Mouse (Mus musculus) bone marrow macrophage, adult 2 months (primary cell): ENCODE data around the gene Fndc3a. TPM values are rescaled to one million over a fixed set of nuclear protein-coding genes. Genes with fewer than 3 reads are reported as not detected.
A peak's percentile ranks its signal among the peaks of the same experiment; 100 is the strongest.

Source experiments
- H3K27ac ChIP-seq: 2 replicates; pipeline ENCODE4 v1.5.1; 2012; ENCODE audit warnings: low read depth, low read length; ENCODE audit not compliant: insufficient read depth
- H3K4me1 ChIP-seq: 2 replicates; pipeline ENCODE4 v1.6.1; 2012; ENCODE audit warnings: low read length; ENCODE audit not compliant: control insufficient read depth, insufficient read depth
- H3K4me3 ChIP-seq: 2 replicates; pipeline ENCODE4 v1.5.1; 2012; ENCODE audit warnings: mild to moderate bottlenecking, low read length, moderate library complexity; ENCODE audit not compliant: insufficient read depth
- CTCF ChIP-seq: IDR thresholded peaks from 2 replicates; pipeline ENCODE4 v1.5.1; 2012; ENCODE audit warnings: low read depth, mild to moderate bottlenecking, low read length, moderate library complexity
- POLR2A ChIP-seq: IDR thresholded peaks from 2 replicates; pipeline ENCODE4 v1.6.1; 2012; ENCODE audit warnings: mild to moderate bottlenecking, low read depth, low read length, borderline replicate concordance
- polyA plus RNA-seq: library from polyadenylated mRNA; stranded (reverse); fragments of >200 nt; gene quantifications from 2 replicates; pipeline ENCODE4 v1.2.4, GENCODE M21; 2012; ENCODE audit not compliant: missing spikeins, insufficient read depth, insufficient read length

The Fndc3a gene
- polyA plus RNA-seq, 1 experiment = 55.9 TPM

GRCm38 (mm10) chr14:72684857-72685370 lies 24.9 kb downstream of the Fndc3a start:
- peak overlapping the region; percentile 13; the same call in 1 of the 2 replicates for H3K27ac ChIP-seq
- peak overlapping the region; percentile 39 for H3K4me3 ChIP-seq
- peaks cover 17% of the 10 kb centered on the region for H3K4me1 ChIP-seq
- TF ChIP-seq POLR2A (no peak), CTCF (no peak)

GRCm38 (mm10) chr14:72677247-72677646 lies 32.6 kb downstream of the Fndc3a start:
- no peak for TF ChIP-seq POLR2A
- no peak for TF ChIP-seq CTCF
- Histone ChIP-seq H3K27ac (no peak overlapping the region), H3K4me3 (no peak overlapping the region), H3K4me1 (peaks cover 5% of the 10 kb centered on the region; the same call in 1 of the 2 replicates)

GRCm38 (mm10) chr14:72671911-72672310 lies 37.9 kb downstream of the Fndc3a start:
- no peak overlapping the region for H3K4me3 ChIP-seq
- H3K4me1 ChIP-seq = peaks cover 2% of the 10 kb centered on the region; the same call in 1 of the 2 replicates
- H3K27ac ChIP-seq = no peak overlapping the region
- TF ChIP-seq CTCF (no peak), POLR2A (no peak)

- Histone ChIP-seq H3K27ac (no peak overlapping the region), H3K4me1 (peaks cover 2% of the 10 kb centered on the region; the same call in 1 of the 2 replicates), H3K4me3 (no peak overlapping the region)
- TF ChIP-seq POLR2A = no peak
- no peak for TF ChIP-seq CTCF
Measured at GRCm38 (mm10) chr14:72670987-72671386, 38.8 kb downstream of the Fndc3a start.

GRCm38 (mm10) chr14:72649268-72649667 lies 60.5 kb downstream of the Fndc3a start:
- no peak for TF ChIP-seq POLR2A
- no peak overlapping the region for H3K4me3 ChIP-seq
- H3K4me1 ChIP-seq = no peaks in the 10 kb centered on the region; the same call in none of the 2 replicates
- no peak overlapping the region for H3K27ac ChIP-seq

GRCm38 (mm10) chr14:72645512-72645911 lies 64.3 kb downstream of the Fndc3a start:
- TF ChIP-seq CTCF (no peak), POLR2A (no peak)
- Histone ChIP-seq H3K4me1 (peaks cover 6% of the 10 kb centered on the region), H3K4me3 (no peak overlapping the region), H3K27ac (no peak overlapping the region)

GRCm38 (mm10) chr14:72644620-72645019 lies 65.2 kb downstream of the Fndc3a start:
- Histone ChIP-seq H3K27ac (no peak overlapping the region), H3K4me3 (no peak overlapping the region), H3K4me1 (peaks cover 6% of the 10 kb centered on the region)
- TF ChIP-seq POLR2A = no peak
- no peak for TF ChIP-seq CTCF

GRCm38 (mm10) chr14:72638507-72638906 lies 71.3 kb downstream of the Fndc3a start:
- H3K4me1 ChIP-seq = peaks cover 11% of the 10 kb centered on the region
- H3K27ac ChIP-seq = no peak overlapping the region
- H3K4me3 ChIP-seq = no peak overlapping the region
- TF ChIP-seq POLR2A (no peak), CTCF (no peak)

- Histone ChIP-seq H3K4me1 (peaks cover 21% of the 10 kb centered on the region), H3K4me3 (no peak overlapping the region), H3K27ac (no peak overlapping the region)
- no peak for TF ChIP-seq POLR2A
- no peak for TF ChIP-seq CTCF
Measured at GRCm38 (mm10) chr14:72633571-72633970, 76.2 kb downstream of the Fndc3a start.

- no peak overlapping the region for H3K27ac ChIP-seq
- TF ChIP-seq POLR2A (no peak), CTCF (no peak)
Measured at GRCm38 (mm10) chr14:72625411-72625810, 84.4 kb downstream of the Fndc3a start.

GRCm38 (mm10) chr14:72604077-72604476 lies 105.7 kb downstream of the Fndc3a start:
- no peak overlapping the region for H3K4me3 ChIP-seq
- H3K27ac ChIP-seq = peak overlapping the region; percentile 69
- peaks cover 18% of the 10 kb centered on the region for H3K4me1 ChIP-seq
- TF ChIP-seq CTCF = no peak
- TF ChIP-seq POLR2A = no peak

More at GRCm38 (mm10) chr14:72625411-72625810, 84.4 kb downstream of the Fndc3a start:
- no peak overlapping the region for H3K4me3 ChIP-seq
- H3K4me1 ChIP-seq = peaks cover 11% of the 10 kb centered on the region
